Mouse (Mus musculus): Measurements from ENCODE around the gene Lrrtm3. TPM values are rescaled to one million over a fixed set of nuclear protein-coding genes. Genes with fewer than 3 reads are reported as not detected.

Gene Lrrtm3
- total RNA-seq, 2 experiments from 2014 or later = 19.4 to 26.8 TPM

GRCm38 (mm10) chr10:64049151-64049550, 40.9 kb downstream of the Lrrtm3 start:
- no peak for DNase-seq (ENCODE audit: low spot score in 2 of 2)

GRCm38 (mm10) chr10:64041892-64042291, 48.2 kb downstream of the Lrrtm3 start:
- DNase-seq (ENCODE audit: low spot score in 2 of 2) = no peak

- DNase-seq (ENCODE audit: low spot score in 2 of 2) = no peak
These were observed 48.9 kb downstream of the Lrrtm3 start for GRCm38 (mm10) chr10:64041218-64041617.

GRCm38 (mm10) chr10:64039760-64040535, 50.1 kb downstream of the Lrrtm3 start:
- peak; percentile 25 to 26 for DNase-seq (ENCODE audit: low spot score in 2 of 2)

- DNase-seq (ENCODE audit: low spot score in 2 of 2) = no peak
These were observed 59.2 kb downstream of the Lrrtm3 start for GRCm38 (mm10) chr10:64030901-64031300.

- DNase-seq (ENCODE audit: low spot score in 2 of 2) = no peak
These were observed 66.7 kb downstream of the Lrrtm3 start for GRCm38 (mm10) chr10:64023340-64023739.

GRCm38 (mm10) chr10:64020347-64020746, 69.7 kb downstream of the Lrrtm3 start:
- no peak for DNase-seq (ENCODE audit: low spot score in 2 of 2)

GRCm38 (mm10) chr10:64001996-64002395, 88.1 kb downstream of the Lrrtm3 start:
- no peak for DNase-seq (ENCODE audit: low spot score in 2 of 2)

- no peak for DNase-seq (ENCODE audit: low spot score in 2 of 2)
These were observed 88.5 kb downstream of the Lrrtm3 start for GRCm38 (mm10) chr10:64001531-64001930.

- no peak for DNase-seq (ENCODE audit: low spot score in 2 of 2)
These were observed 95.8 kb downstream of the Lrrtm3 start for GRCm38 (mm10) chr10:63994251-63994650.

- DNase-seq (ENCODE audit: low spot score in 2 of 2) = no peak
These were observed 104.5 kb downstream of the Lrrtm3 start for GRCm38 (mm10) chr10:63985576-63985975.

GRCm38 (mm10) chr10:63979410-63979809, 110.7 kb downstream of the Lrrtm3 start:
- no peak for DNase-seq (ENCODE audit: low spot score in 2 of 2)

GRCm38 (mm10) chr10:63978969-63979368, 111.1 kb downstream of the Lrrtm3 start:
- no peak for DNase-seq (ENCODE audit: low spot score in 2 of 2)

GRCm38 (mm10) chr10:63978535-63978934, 111.5 kb downstream of the Lrrtm3 start:
- no peak for DNase-seq (ENCODE audit: low spot score in 2 of 2)

GRCm38 (mm10) chr10:63978101-63978500, 112.0 kb downstream of the Lrrtm3 start:
- DNase-seq (ENCODE audit: low spot score in 2 of 2) = no peak

- DNase-seq (ENCODE audit: low spot score in 2 of 2) = no peak
These were observed 117.8 kb downstream of the Lrrtm3 start for GRCm38 (mm10) chr10:63972300-63972699.

GRCm38 (mm10) chr10:63954308-63954930, 135.7 kb downstream of the Lrrtm3 start:
- peak; percentile 18 to 22 for DNase-seq (ENCODE audit: low spot score in 2 of 2)

- no peak for DNase-seq (ENCODE audit: low spot score in 2 of 2)
These were observed 138.6 kb downstream of the Lrrtm3 start for GRCm38 (mm10) chr10:63951481-63951880.

- no peak for DNase-seq (ENCODE audit: low spot score in 2 of 2)
These were observed 139.2 kb downstream of the Lrrtm3 start for GRCm38 (mm10) chr10:63950867-63951266.

- no peak for DNase-seq (ENCODE audit: low spot score in 2 of 2)
These were observed 142.8 kb downstream of the Lrrtm3 start for GRCm38 (mm10) chr10:63947266-63947665.

GRCm38 (mm10) chr10:63945534-63945933, 144.5 kb downstream of the Lrrtm3 start:
- DNase-seq (ENCODE audit: low spot score in 2 of 2) = no peak

GRCm38 (mm10) chr10:63933946-63934345, 156.1 kb downstream of the Lrrtm3 start:
- DNase-seq (ENCODE audit: low spot score in 2 of 2) = no peak

GRCm38 (mm10) chr10:63927334-63927733, 162.7 kb downstream of the Lrrtm3 start, which contains the start of gene Gm10118:
Gene Gm10118 (minus strand): TSS chr10:63927434.
- no peak for DNase-seq (ENCODE audit: low spot score in 2 of 2)

Data from layer of hippocampus, postnatal 10 days (tissue).